Mouse (Mus musculus) G1E (cell line): ENCODE results near the gene Slco4a1. TPM values are rescaled to one million over a fixed set of nuclear protein-coding genes. Genes with fewer than 3 reads are reported as not detected.
A peak's percentile ranks its signal among the peaks of the same experiment; 100 is the strongest.

Experiments used
- ATAC-seq: 2 replicates; pipeline ENCODE4 v1.8.0; 2016; ENCODE audit warnings: mild to moderate bottlenecking; ENCODE audit not compliant: insufficient number of reproducible peaks, poor library complexity, low FRiP score, severe bottlenecking; ENCODE audit errors: extremely low read depth
- DNase-seq: peaks from one replicate; pipeline ENCODE4 v3.0.0; 2012; ENCODE audit warnings: low spot score
- H3K27me3 ChIP-seq: 2 replicates; pipeline ENCODE4 v1.6.1; 2012; ENCODE audit warnings: mild to moderate bottlenecking, low read length, inconsistent platforms; ENCODE audit not compliant: insufficient read depth
- H3K36me3 ChIP-seq: replicated peaks from 2 replicates; pipeline ENCODE3; 2012; ENCODE audit warnings: mild to moderate bottlenecking, inconsistent platforms
- H3K4me1 ChIP-seq: 2 replicates; pipeline ENCODE4 v1.6.1; 2012; ENCODE audit warnings: low read depth, low read length, inconsistent platforms, mixed read lengths; ENCODE audit not compliant: insufficient read depth
- H3K4me3 ChIP-seq: 2 replicates; pipeline ENCODE4 v1.5.1; 2012; ENCODE audit warnings: low read depth, mild to moderate bottlenecking, inconsistent platforms, low read length, moderate library complexity, mixed read lengths
- H3K9me3 ChIP-seq: replicated peaks from 2 replicates; pipeline ENCODE4 v1.6.1; 2012; ENCODE audit warnings: inconsistent platforms
- CTCF ChIP-seq: IDR thresholded peaks from 2 replicates; pipeline ENCODE4 v1.5.1; 2012; ENCODE audit warnings: low read depth, low read length, inconsistent platforms, mixed read lengths
- GATA1 ChIP-seq: IDR thresholded peaks from 2 replicates; pipeline ENCODE4 v1.6.1; 2012; ENCODE audit warnings: borderline replicate concordance, low read length, inconsistent platforms, mixed read lengths
- GATA2 ChIP-seq: IDR thresholded peaks from 2 replicates; pipeline ENCODE4 v1.6.1; 2012; ENCODE audit warnings: low read depth, low read length, inconsistent platforms, borderline replicate concordance
- POLR2AphosphoS5 ChIP-seq: IDR thresholded peaks from 2 replicates; pipeline ENCODE4 v1.6.1; 2012; ENCODE audit warnings: low read depth, low read length, inconsistent platforms; ENCODE audit not compliant: insufficient replicate concordance
- TAL1 ChIP-seq: conservative IDR thresholded peaks from 2 replicates; pipeline ENCODE4 v1.6.1; 2012; ENCODE audit warnings: low read depth, low read length, inconsistent platforms, mixed read lengths
- polyA plus RNA-seq: library from polyadenylated mRNA; stranded (reverse); fragments of >175 nt; gene quantifications from 2 replicates; pipeline ENCODE4 v1.2.3, GENCODE M21; 2012
- total RNA-seq, 2 experiments: library from RNA; stranded (forward) in 1 of 2; stranded (reverse) in 1 of 2; fragments of 200-1000 nt in 1 of 2; fragments of >200 nt in 1 of 2; fragmentation: Nextera tagmentation in 1 of 2; gene quantifications; 2 replicates each; pipeline ENCODE4 v1.2.3; 2014 to 2017

The Slco4a1 gene
- total and polyA plus RNA-seq, 3 experiments = 0.11 TPM; not detected in 2

GRCm38 (mm10) chr2:180473080-180473440 lies 17.0 kb downstream of the Slco4a1 start:
- no peaks in the 10 kb centered on the region for H3K9me3 ChIP-seq
- no peak overlapping the region for H3K4me3 ChIP-seq
- peak; percentile 20; the same call in 1 of the 2 replicates for TF ChIP-seq CTCF
- no peak for TF ChIP-seq GATA2
- no peaks in the 10 kb centered on the region for H3K36me3 ChIP-seq
- H3K4me1 ChIP-seq = peaks cover 2% of the 10 kb centered on the region; the same call in 1 of the 2 replicates
- ATAC-seq = peak; percentile 46; the same call in 1 of the 2 replicates
- peak; percentile 29 for DNase-seq
- no peaks in the 10 kb centered on the region for H3K27me3 ChIP-seq

- Histone ChIP-seq H3K4me1 (peaks cover 2% of the 10 kb centered on the region; the same call in 1 of the 2 replicates), H3K27me3 (no peaks in the 10 kb centered on the region), H3K9me3 (no peaks in the 10 kb centered on the region), H3K4me3 (no peak overlapping the region), H3K36me3 (no peaks in the 10 kb centered on the region)
- DNase-seq (no peak), ATAC-seq (no peak)
- no peak for TF ChIP-seq POLR2AphosphoS5
- no peak for TF ChIP-seq GATA1
- no peak for TF ChIP-seq CTCF
- TF ChIP-seq TAL1 = no peak
- TF ChIP-seq GATA2 = no peak
Observed at GRCm38 (mm10) chr2:180474864-180475263, 18.8 kb downstream of the Slco4a1 start.

GRCm38 (mm10) chr2:180482274-180482673 lies 26.2 kb downstream of the Slco4a1 start:
- Histone ChIP-seq H3K36me3 (no peaks in the 10 kb centered on the region), H3K4me3 (no peak overlapping the region), H3K4me1 (no peaks in the 10 kb centered on the region), H3K9me3 (no peaks in the 10 kb centered on the region), H3K27me3 (peaks cover 6% of the 10 kb centered on the region)
- DNase-seq = no peak
- TF ChIP-seq CTCF = no peak
- no peak for TF ChIP-seq GATA2
- no peak for TF ChIP-seq GATA1
- TF ChIP-seq TAL1 = no peak
- no peak for TF ChIP-seq POLR2AphosphoS5
- no peak for ATAC-seq

GRCm38 (mm10) chr2:180484882-180485281 lies 28.8 kb downstream of the Slco4a1 start:
- peaks cover 6% of the 10 kb centered on the region for H3K27me3 ChIP-seq
- DNase-seq (no peak), ATAC-seq (no peak)
- no peaks in the 10 kb centered on the region for H3K36me3 ChIP-seq
- no peaks in the 10 kb centered on the region for H3K9me3 ChIP-seq
- no peak for TF ChIP-seq POLR2AphosphoS5
- TF ChIP-seq CTCF = no peak
- TF ChIP-seq TAL1 = no peak
- TF ChIP-seq GATA2 = no peak
- no peak for TF ChIP-seq GATA1
- H3K4me3 ChIP-seq = no peak overlapping the region
- H3K4me1 ChIP-seq = no peaks in the 10 kb centered on the region

GRCm38 (mm10) chr2:180485306-180485705 lies 29.3 kb downstream of the Slco4a1 start:
- Histone ChIP-seq H3K4me1 (no peaks in the 10 kb centered on the region), H3K9me3 (no peaks in the 10 kb centered on the region), H3K27me3 (peaks cover 6% of the 10 kb centered on the region), H3K4me3 (no peak overlapping the region), H3K36me3 (no peaks in the 10 kb centered on the region)
- no peak for ATAC-seq
- no peak for TF ChIP-seq CTCF
- no peak for TF ChIP-seq GATA1
- no peak for TF ChIP-seq GATA2
- TF ChIP-seq POLR2AphosphoS5 = no peak
- TF ChIP-seq TAL1 = no peak
- DNase-seq = no peak

- DNase-seq = no peak
Observed at GRCm38 (mm10) chr2:180488210-180488751, 32.2 kb downstream of the Slco4a1 start.

GRCm38 (mm10) chr2:180495906-180496305 lies 39.9 kb downstream of the Slco4a1 start:
- H3K4me3 ChIP-seq = no peak overlapping the region
- DNase-seq (no peak), ATAC-seq (no peak)
- no peaks in the 10 kb centered on the region for H3K36me3 ChIP-seq
- no peaks in the 10 kb centered on the region for H3K4me1 ChIP-seq
- H3K9me3 ChIP-seq = no peaks in the 10 kb centered on the region
- TF ChIP-seq POLR2AphosphoS5 (no peak), CTCF (no peak), GATA2 (no peak), TAL1 (no peak), GATA1 (no peak)
- H3K27me3 ChIP-seq = peaks cover 9% of the 10 kb centered on the region

More at GRCm38 (mm10) chr2:180488210-180488751, 32.2 kb downstream of the Slco4a1 start:
- H3K4me3 ChIP-seq = no peak overlapping the region
- ATAC-seq = no peak
- H3K9me3 ChIP-seq = no peaks in the 10 kb centered on the region
- no peaks in the 10 kb centered on the region for H3K4me1 ChIP-seq
- H3K36me3 ChIP-seq = no peaks in the 10 kb centered on the region
- peaks cover 12% of the 10 kb centered on the region for H3K27me3 ChIP-seq
- TF ChIP-seq POLR2AphosphoS5 (no peak), GATA1 (no peak), TAL1 (no peak), CTCF (no peak), GATA2 (no peak)
